Mouse (Mus musculus) olfactory bulb, adult 2 months (tissue): Measurements from ENCODE around the gene Tprn.

Experiments used
- CTCF ChIP-seq: fragments of 200-500 bp; IDR thresholded peaks from 2 replicates; pipeline ENCODE4 v1.5.1; 2012; ENCODE audit warnings: low read depth, mild to moderate bottlenecking, low read length, moderate library complexity; ENCODE audit not compliant: insufficient read depth
- POLR2A ChIP-seq: fragments of 200-500 bp; IDR thresholded peaks from 2 replicates; pipeline ENCODE4 v1.6.1; 2012; ENCODE audit warnings: mild to moderate bottlenecking, low read depth, low read length, moderate library complexity; ENCODE audit not compliant: insufficient read depth

DNA sequence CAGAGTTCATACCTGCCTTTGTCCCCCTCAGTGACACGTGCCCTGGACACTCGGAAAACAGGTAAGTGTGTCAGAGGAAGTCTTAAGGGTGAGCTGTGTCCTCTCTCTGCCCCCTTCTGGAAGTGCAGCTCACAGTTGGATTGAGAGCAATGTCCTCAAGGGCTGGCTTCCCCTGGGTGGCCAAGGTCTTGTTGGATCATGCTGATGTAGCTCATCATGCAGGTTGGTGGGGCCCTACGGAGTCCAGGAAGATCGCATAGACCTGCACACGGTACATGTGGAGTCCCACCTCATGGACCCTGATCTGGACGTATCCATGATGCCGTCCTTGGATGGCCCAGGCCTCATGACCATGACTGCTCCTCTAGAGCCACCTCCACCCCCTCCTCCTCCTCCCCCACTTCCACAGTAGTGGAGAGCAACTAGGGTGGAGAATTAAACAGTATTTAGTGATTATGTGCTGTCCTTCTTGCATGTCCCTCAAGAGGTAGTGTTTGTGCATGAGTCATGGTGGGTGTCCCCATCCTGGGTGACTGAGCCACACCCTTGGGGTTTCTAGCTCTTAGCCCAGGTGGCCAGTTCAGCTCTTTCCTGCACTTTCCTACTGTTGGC lies 26.4 kb downstream of the Tprn start:
- TF ChIP-seq CTCF (no peak), POLR2A (0 out of 2 replicates have a peak, but pooled peaks have one; percentile 29)
